Mouse (Mus musculus) heart, embryonic 10.5 days (tissue): ENCODE measurements around the gene Mrgprb4. TPM values are rescaled to one million over a fixed set of nuclear protein-coding genes. Genes with fewer than 3 reads are reported as not detected.

Experiments
- DNase-seq: peaks from one replicate; pipeline ENCODE4 v3.0.0-alpha.2; 2017; ENCODE audit warnings: low spot score
- H3K27ac ChIP-seq: fragments of 300-500 bp; sonication (generic); 2 replicates; pipeline ENCODE4 v1.5.1; 2016; ENCODE audit warnings: mild to moderate bottlenecking
- H3K27me3 ChIP-seq: fragments of 300-500 bp; sonication (generic); 2 replicates; pipeline ENCODE4 v1.6.1; 2016; ENCODE audit warnings: mild to moderate bottlenecking; ENCODE audit not compliant: poor library complexity, insufficient read depth, severe bottlenecking
- H3K36me3 ChIP-seq: fragments of 300-500 bp; sonication (generic); 2 replicates; pipeline ENCODE4 v1.6.1; 2016; ENCODE audit warnings: mild to moderate bottlenecking, moderate library complexity
- H3K4me1 ChIP-seq: fragments of 300-500 bp; sonication (generic); 2 replicates; pipeline ENCODE4 v1.6.1; 2016; ENCODE audit warnings: mild to moderate bottlenecking
- H3K4me3 ChIP-seq: fragments of 300-500 bp; sonication (generic); 2 replicates; pipeline ENCODE4 v1.5.1; 2016; ENCODE audit warnings: mild to moderate bottlenecking, moderate library complexity
- H3K9me3 ChIP-seq: fragments of 300-500 bp; sonication (generic); 2 replicates; pipeline ENCODE4 v1.6.1; 2016; ENCODE audit warnings: mild to moderate bottlenecking, moderate library complexity
- WGBS: fragments of 180-500 bp; shearing (Covaris S2); methylation state at CpG from one replicate; pipeline ENCODE4 v1.1.7; 2016; 5-methylcytosine and 5-hydroxymethylcytosine counted together
- polyA plus RNA-seq: library from polyadenylated mRNA; unstranded; fragments of >200 nt; fragmentation: Nextera tagmentation; extraction: Ambion mirVana; gene quantifications from 2 replicates; pipeline ENCODE4 v1.2.1, GENCODE M21; 2016

Gene Mrgprb4
- polyA plus RNA-seq, result not detected in 2 replicates

GRCm38 (mm10) chr7:48199188-48199587 is at the start of gene Mrgprb4:
Gene Mrgprb4, minus strand, starts transcription at chr7:48199288.
- Histone ChIP-seq H3K27ac (no peak within 1 kb of the TSS), H3K4me3 (no peak within 1 kb of the TSS), H3K27me3 (no peaks in the 10 kb centered on the region), H3K36me3 (no peaks in the 10 kb centered on the region), H3K9me3 (no peaks in the 10 kb centered on the region), H3K4me1 (no peaks in the 10 kb centered on the region)
- DNase-seq, result no peak
- 80% methylated on average over 3 of the region's 3 CpGs for WGBS

GRCm38 (mm10) chr7:48226114-48226513 is 27.0 kb upstream of the Mrgprb4 start:
- H3K36me3 ChIP-seq, result no peaks in the 10 kb centered on the region
- H3K27ac ChIP-seq, result no peak overlapping the region
- no peaks in the 10 kb centered on the region for H3K4me1 ChIP-seq
- no peak overlapping the region for H3K4me3 ChIP-seq
- H3K27me3 ChIP-seq, result no peaks in the 10 kb centered on the region
- H3K9me3 ChIP-seq, result 0 out of 2 replicates have a peak, but pooled peaks cover under 1% of the 10 kb centered on the region
- DNase-seq, result no peak

GRCm38 (mm10) chr7:48225065-48225464 is 26.0 kb upstream of the Mrgprb4 start:
- Histone ChIP-seq H3K36me3 (no peaks in the 10 kb centered on the region), H3K27ac (no peak overlapping the region), H3K27me3 (no peaks in the 10 kb centered on the region), H3K4me1 (no peaks in the 10 kb centered on the region), H3K9me3 (0 out of 2 replicates have a peak, but pooled peaks cover 3% of the 10 kb centered on the region), H3K4me3 (no peak overlapping the region)
- 69% methylated on average over 5 of the region's 5 CpGs for WGBS
- no peak for DNase-seq

- no peak for DNase-seq
- 68% methylated on average over 2 of the region's 2 CpGs for WGBS
- Histone ChIP-seq H3K4me3 (no peak within 1 kb of the TSS), H3K36me3 (no peaks in the 10 kb centered on the region), H3K27me3 (no peaks in the 10 kb centered on the region), H3K9me3 (no peaks in the 10 kb centered on the region), H3K27ac (no peak within 1 kb of the TSS), H3K4me1 (no peaks in the 10 kb centered on the region)
Measured at GRCm38 (mm10) chr7:48168919-48169318, 30.2 kb downstream of the Mrgprb4 start, which contains the start of gene Mrgprb5. Gene Mrgprb5, minus strand, starts transcription at chr7:48169019.

- WGBS, result 70% methylated on average over 2 of the region's 2 CpGs
- no peaks in the 10 kb centered on the region for H3K9me3 ChIP-seq
- H3K27ac ChIP-seq, result no peak overlapping the region
- no peak overlapping the region for H3K4me3 ChIP-seq
- H3K4me1 ChIP-seq, result no peaks in the 10 kb centered on the region
- no peaks in the 10 kb centered on the region for H3K27me3 ChIP-seq
- H3K36me3 ChIP-seq, result no peaks in the 10 kb centered on the region
- DNase-seq, result no peak
Measured at GRCm38 (mm10) chr7:48167471-48167870, 31.6 kb downstream of the Mrgprb4 start.

Other genes with a start within 250 kb of the Mrgprb4 start
- not detected in 2 replicates for gene Mrgpra4, start 217.2 kb downstream of the Mrgprb4 start, polyA plus RNA-seq
- gene Mrgprx1, start 171.7 kb downstream of the Mrgprb4 start, polyA plus RNA-seq, result not detected in 2 replicates
- gene Mrgprb5, start 30.3 kb downstream of the Mrgprb4 start, polyA plus RNA-seq, result not detected in 2 replicates
- gene Mrgprb8, start 189.2 kb upstream of the Mrgprb4 start, polyA plus RNA-seq, result not detected in 2 replicates